Mouse (Mus musculus): ENCODE results near the gene Nme4. TPM values are rescaled to one million over a fixed set of nuclear protein-coding genes. Genes with fewer than 3 reads are reported as not detected.

Nme4 gene
- total RNA-seq (2021), result 1 to 10 TPM; 2.2 to 3.5 TPM
- long read RNA-seq, experiment 1, partial matches to known transcripts, result 2 of 5 reads
- long read RNA-seq, experiment 1, other reads (novel, unspliced or antisense), result 0 of 5 reads
- long read RNA-seq, experiment 2, partial matches to known transcripts, result 0 of 1 reads
- long read RNA-seq, experiment 2, other reads (novel, unspliced or antisense), result 0 of 1 reads

- peak; percentile 66 to 77 for DNase-seq
Observed at GRCm38 (mm10) chr17:26095121-26095740, at the start of gene Nme4. Nme4 (minus strand) TSS chr17:26095602.

GRCm38 (mm10) chr17:26143386-26143785 lies 48.0 kb upstream of the Nme4 start:
- DNase-seq, result no peak

DNA sequence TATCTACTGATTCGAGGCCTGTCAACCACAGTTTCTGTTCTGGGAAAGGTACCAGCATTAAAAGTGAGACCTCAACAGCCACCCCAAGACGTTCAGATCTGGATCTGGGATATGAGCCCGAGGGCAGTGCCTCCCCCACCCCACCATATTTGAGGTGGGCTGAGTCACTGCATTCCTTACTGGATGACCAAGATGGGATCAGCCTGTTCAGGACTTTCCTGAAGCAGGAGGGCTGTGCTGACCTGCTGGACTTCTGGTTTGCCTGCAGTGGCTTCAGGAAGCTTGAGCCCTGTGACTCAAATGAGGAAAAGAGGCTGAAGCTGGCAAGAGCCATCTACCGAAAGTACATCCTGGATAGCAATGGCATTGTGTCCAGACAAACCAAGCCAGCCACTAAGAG lies 47.4 kb upstream of the Nme4 start:
- no peak for DNase-seq

GRCm38 (mm10) chr17:26138901-26139381 lies 43.5 kb upstream of the Nme4 start:
- peak; percentile 59 to 69 for DNase-seq

DNA sequence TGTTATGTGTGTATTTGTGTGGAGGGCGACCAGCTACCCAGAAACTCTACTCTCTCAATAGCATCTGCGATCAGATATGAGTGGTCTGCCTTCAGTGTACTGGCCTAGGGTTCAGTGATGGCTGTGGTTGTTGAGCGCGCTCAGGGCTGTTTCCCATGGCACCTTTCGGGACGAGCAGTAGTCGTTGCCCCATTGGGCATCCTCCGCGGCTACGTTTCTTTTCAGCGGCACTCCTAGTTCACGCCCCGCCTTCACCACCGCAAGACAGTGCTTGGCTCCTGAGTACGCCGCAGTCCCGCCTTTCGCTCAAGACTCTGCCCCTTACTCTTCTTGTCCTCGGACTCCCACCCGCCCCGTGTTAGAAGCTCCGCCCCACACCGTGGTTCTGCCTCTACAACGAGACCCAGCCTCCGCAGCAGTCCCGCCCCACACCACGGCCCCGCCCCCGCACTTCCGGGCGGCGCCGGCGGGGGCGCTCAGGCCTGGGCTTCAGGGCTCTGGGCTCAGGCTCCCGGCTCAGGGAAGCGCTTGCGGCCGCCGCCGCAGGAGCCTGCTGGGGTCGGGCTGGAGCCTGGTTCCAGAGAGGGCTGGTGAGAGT lies 42.9 kb upstream of the Nme4 start, which contains the start of gene Axin1:
TSS of gene Axin1 (plus strand) at position 450 of the 598 bp plus-strand sequence.
- DNase-seq, result peak; percentile 95 to 96

- DNase-seq, result no peak
Observed at GRCm38 (mm10) chr17:26137751-26138130, 42.3 kb upstream of the Nme4 start.

DNA sequence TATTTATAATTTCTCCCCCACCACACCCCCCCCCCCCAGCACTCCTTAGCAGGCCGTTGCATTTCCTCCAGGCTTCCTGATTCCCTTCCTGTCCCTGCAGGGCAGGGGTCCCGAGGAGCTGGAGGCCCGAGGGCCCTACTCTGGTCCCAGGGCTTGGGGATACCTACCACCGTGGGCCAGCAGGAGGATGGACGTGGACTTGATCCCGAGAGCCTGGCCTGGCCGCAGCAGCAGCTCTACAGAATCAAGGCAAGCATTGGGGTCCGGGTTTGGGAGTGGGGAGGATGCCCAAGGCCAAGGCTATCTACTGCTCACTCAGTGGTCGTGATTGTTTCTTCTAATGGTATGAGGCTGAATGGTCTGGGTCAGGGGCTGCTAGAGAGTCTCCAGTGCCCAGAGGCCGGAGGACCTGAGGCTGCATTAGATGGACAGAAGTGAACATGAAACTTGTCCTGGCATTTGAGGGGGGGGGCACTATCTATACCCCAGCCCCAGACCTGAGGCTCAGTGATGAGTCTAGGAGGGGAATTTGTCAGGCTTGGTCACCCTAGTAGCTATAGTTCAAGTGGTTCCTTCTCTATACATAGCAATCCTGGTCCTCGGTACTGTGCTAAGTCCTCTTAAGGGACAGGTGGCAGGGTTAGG lies 41.8 kb upstream of the Nme4 start:
- DNase-seq, result no peak

- no peak for DNase-seq
Observed at GRCm38 (mm10) chr17:26131856-26132853, 36.8 kb upstream of the Nme4 start.

- no peak for DNase-seq
Observed at GRCm38 (mm10) chr17:26131062-26131732, 35.8 kb upstream of the Nme4 start.

DNA sequence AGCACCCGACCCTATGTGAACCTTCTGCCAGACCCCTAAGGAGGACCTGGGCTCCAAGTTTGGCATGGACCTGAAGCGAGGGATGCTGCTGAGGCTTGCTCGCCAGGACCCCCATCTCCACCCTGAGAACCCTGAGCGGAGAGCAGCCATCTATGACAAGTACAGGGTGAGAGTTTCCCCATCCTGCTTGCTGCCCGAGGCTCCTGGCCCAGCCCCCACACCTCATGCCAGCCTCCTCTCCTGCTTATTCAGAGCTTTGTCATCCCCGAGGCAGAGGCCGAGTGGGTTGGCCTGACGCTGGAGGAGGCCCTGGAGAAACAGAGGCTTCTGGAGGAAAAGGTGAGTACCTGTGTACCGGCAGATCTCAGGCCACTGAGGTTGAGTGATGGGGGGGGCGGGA lies 29.8 kb upstream of the Nme4 start:
- DNase-seq, result no peak

DNA sequence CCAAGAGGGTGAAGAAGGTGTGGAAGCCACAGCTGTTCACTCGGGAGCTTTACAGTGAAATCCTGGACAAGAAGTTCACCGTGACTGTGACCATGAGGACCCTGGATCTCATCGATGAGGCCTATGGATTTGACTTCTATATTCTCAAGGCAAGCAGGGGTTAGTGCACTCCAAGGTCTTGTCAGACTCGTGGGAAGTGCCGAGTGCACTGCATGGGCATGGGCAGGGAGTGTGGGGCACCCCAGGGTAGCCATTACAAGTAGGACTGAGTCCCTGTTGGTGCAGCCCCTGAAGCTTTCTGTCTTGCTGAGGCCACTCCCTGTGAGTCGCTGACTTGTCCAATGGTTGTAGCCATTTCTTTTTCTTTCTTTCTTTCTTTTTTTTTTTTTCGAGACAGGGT lies 29.2 kb upstream of the Nme4 start:
- no peak for DNase-seq

DNA sequence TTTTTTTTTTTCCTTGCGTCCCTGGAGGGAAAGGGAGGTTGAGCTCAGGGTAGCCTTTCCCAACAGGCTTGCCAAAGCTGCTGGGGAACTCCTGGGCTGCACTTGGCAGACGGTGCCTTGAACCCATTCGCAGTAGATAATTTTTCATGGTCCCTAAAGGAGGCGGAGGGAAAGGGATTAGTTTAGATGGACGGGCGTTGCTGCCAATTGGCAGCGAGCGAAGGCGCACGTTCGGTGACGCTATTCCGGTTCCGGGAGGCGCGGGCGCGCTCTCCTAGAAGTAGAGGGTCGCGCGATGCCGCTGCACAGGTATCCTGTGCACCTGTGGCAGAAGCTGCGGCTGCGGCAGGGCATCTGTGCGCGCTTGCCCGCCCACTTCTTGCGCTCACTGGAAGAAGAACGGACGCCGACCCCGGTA lies 27.9 kb upstream of the Nme4 start, which contains the start of gene Mrpl28:
TSS of gene Mrpl28 (plus strand) at position 234 of the 418 bp plus-strand sequence.
- DNase-seq, result peak; percentile 91 to 92

DNA sequence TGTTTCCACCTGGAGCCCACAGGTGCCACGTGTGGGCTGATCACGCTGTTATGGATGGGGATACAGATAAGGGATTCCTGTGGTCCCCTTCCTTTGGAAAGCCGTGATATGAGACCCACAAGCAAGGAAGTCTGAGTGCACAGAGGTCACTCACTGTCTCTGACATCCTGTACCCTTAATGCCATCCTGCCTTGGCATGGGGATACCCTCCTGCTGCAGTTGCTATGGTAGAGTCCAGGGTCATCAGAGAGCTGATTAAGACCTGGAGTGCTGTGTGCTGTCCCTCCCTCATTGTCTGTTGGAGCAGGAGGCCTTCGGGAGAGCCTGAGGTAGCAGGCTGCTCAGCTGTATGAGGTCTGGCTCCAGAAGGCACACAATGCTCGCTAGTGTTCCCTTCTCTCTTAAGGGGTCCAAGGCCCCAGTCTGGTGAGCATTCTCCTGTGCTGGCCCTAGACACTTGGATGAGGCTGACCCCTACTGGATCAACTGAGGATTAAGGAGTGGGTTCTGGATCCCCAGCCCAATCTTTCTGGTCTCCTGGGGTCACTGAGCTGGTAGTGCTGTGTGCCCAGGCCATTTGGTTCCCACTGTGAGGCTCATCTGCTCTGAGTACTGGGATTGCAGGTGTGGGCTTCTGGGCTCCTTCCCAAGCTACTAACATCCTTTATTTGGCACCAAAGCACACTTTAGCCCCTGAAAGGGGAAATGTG lies 27.2 kb upstream of the Nme4 start:
- DNase-seq, result no peak

DNA sequence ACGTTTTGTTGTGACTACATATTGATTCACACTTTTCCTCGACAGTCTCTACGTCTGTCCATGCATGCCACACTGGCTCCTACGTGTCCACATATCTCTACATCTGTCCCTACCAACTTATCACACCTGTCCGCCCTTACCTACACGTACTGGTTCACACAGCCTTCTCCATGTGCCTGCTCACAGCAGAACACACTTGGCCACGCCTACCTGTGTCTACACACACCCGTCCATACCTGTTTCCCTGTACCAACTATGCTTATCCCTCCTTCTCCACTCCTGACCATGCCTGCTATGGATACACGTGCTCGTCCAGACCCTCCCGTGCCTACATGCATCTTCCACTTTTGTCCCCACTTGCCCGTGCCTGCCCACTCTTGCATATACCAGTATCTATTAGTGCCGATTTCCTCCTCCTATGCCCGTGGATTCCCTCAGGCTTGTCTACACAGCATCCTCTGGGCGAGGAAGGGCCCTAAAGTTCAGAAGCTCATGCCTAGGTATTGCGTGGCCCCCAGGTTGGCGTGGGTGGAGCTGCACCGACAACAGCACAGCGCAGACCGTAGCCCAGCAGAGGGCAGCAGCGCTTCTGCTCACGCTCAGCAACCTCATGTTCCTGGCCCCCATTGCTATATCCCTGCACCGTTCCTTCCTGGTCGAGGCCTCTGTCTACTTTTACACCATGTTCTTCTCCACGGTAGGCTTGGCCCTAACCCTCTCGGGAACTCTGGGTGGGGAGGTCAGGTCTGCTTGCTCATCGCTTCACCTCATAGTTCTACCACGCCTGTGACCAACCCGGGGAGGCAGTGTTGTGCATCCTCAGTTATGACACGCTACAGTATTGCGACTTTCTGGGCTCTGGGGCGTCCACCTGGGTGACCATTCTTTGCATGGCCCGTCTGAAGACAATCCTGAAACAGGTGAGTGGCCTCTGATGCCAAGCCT lies 24.6 kb upstream of the Nme4 start:
- DNase-seq, result peak; percentile 58 to 82

- no peak for DNase-seq
Observed at GRCm38 (mm10) chr17:26116503-26117258, 21.3 kb upstream of the Nme4 start.

DNA sequence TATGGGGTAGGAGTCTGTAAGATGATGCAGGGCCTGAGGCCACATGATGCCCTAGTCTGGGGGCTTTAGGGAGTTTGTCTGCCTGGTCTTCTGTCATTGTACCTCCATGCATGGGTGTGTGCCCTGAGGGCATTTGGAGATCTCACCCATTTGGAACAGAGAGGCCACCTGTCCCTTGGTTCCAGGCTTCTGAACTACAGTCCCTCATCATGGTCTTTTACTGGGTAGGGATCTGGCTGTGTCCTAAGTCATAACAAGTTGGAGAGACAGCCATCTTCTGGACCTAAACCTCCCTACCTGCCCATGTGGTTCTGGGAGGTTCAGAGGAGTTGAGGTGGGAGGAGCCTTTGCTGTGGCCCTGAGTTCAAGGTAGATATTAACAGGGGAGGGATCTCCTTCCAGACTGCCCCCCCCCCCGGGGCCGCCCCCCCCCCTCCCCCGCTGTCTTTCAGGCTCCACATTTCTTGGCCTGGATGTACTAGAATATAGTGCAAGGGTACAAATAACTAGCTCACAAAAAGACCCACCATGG lies 20.6 kb upstream of the Nme4 start:
- no peak for DNase-seq

- DNase-seq, result no peak
Observed at GRCm38 (mm10) chr17:26115205-26115898, 19.9 kb upstream of the Nme4 start.
